Mouse (Mus musculus) limb, embryonic 14.5 days (tissue): ENCODE results near the gene Sec14l1. TPM values are rescaled to one million over a fixed set of nuclear protein-coding genes. Genes with fewer than 3 reads are reported as not detected.

ENCODE experiments used
- ATAC-seq: fragments of 200-750 bp; cut with Nextera tagmentation; 2 replicates; pipeline ENCODE4 v1.8.0; 2017; ENCODE audit warnings: low read depth, moderate number of reproducible peaks, moderate TSS enrichment; ENCODE audit not compliant: low FRiP score
- DNase-seq: peaks from one replicate; pipeline ENCODE4 v3.0.0-alpha.2; 2015; ENCODE audit warnings: low spot score
- H3K27ac ChIP-seq: fragments of 300-500 bp; sonication (generic); replicated peaks from 2 replicates; pipeline ENCODE4 v1.5.1; 2014; ENCODE audit warnings: low read depth, mild to moderate bottlenecking, low read length, moderate library complexity, mixed read lengths
- H3K27me3 ChIP-seq: fragments of 300-500 bp; sonication (generic); 2 replicates; pipeline ENCODE4 v1.6.1; 2014; ENCODE audit warnings: low read length, mixed read lengths; ENCODE audit not compliant: control insufficient read depth, insufficient read depth
- H3K36me3 ChIP-seq: fragments of 300-500 bp; sonication (generic); 2 replicates; pipeline ENCODE4 v1.6.1; 2014; ENCODE audit warnings: mild to moderate bottlenecking, low read length, moderate library complexity, mixed read lengths; ENCODE audit not compliant: control insufficient read depth, insufficient read depth
- H3K4me1 ChIP-seq: fragments of 300-500 bp; sonication (generic); 2 replicates; pipeline ENCODE4 v1.6.1; 2014; ENCODE audit warnings: antibody characterized with exemption, low read length, mixed read lengths; ENCODE audit not compliant: control insufficient read depth, insufficient read depth
- H3K4me2 ChIP-seq: fragments of 300-500 bp; sonication (generic); replicated peaks from 2 replicates; pipeline ENCODE4 v1.6.1; 2014; ENCODE audit warnings: low read depth, mild to moderate bottlenecking, low read length, moderate library complexity; ENCODE audit not compliant: severe bottlenecking
- H3K4me3 ChIP-seq: fragments of 300-500 bp; sonication (generic); replicated peaks from 2 replicates; pipeline ENCODE4 v1.5.1; 2014; ENCODE audit warnings: low read length
- H3K9ac ChIP-seq: fragments of 300-500 bp; sonication (generic); 2 replicates; pipeline ENCODE4 v1.6.1; 2014; ENCODE audit warnings: mild to moderate bottlenecking, low read depth, low read length, moderate library complexity; ENCODE audit not compliant: severe bottlenecking
- H3K9me3 ChIP-seq: fragments of 300-500 bp; sonication (generic); 2 replicates; pipeline ENCODE4 v1.6.1; 2016; ENCODE audit warnings: low read length; ENCODE audit not compliant: control insufficient read depth
- POLR2A ChIP-seq: fragments of 200-500 bp; IDR thresholded peaks from 2 replicates; pipeline ENCODE4 v1.8.0; 2012; ENCODE audit warnings: inconsistent platforms, mild to moderate bottlenecking, moderate library complexity, borderline replicate concordance; ENCODE audit not compliant: insufficient read depth, insufficient read length; ENCODE audit errors: extremely low read depth
- WGBS: fragments of 180-500 bp; shearing (Covaris S2); extraction: QIAGEN DNeasy Blood & Tissue Kit; methylation state at CpG from one replicate; pipeline ENCODE4 v1.1.7; 2014; 5-methylcytosine and 5-hydroxymethylcytosine counted together
- polyA plus RNA-seq, 2 experiments: library from polyadenylated mRNA; depleted of rRNA in 1 of 2; stranded (reverse) in 1 of 2; unstranded in 1 of 2; fragments of >200 nt; fragmentation: Nextera tagmentation in 1 of 2; extraction: Ambion mirVana in 1 of 2; gene quantifications; 2 replicates each; pipeline versions ENCODE4 v1.2.1 to v1.2.3; 2012 to 2014

Gene Sec14l1
- polyA plus RNA-seq, 2 experiments: 38.7 to 72.5 TPM

GRCm38 (mm10) chr11:117089673-117090419, 25.1 kb upstream of the Sec14l1 start:
- TF ChIP-seq POLR2A: no peak
- Histone ChIP-seq H3K9me3 (no peaks in the 10 kb centered on the region), H3K27me3 (no peaks in the 10 kb centered on the region), H3K9ac (no peak overlapping the region), H3K27ac (no peak overlapping the region), H3K4me3 (no peak overlapping the region), H3K4me1 (peaks cover 20% of the 10 kb centered on the region), H3K4me2 (no peak overlapping the region), H3K36me3 (no peaks in the 10 kb centered on the region)
- WGBS: 80% methylated on average over 9 of the region's 9 CpGs
- DNase-seq (no peak), ATAC-seq (no peak)

GRCm38 (mm10) chr11:117091406-117091805, 23.6 kb upstream of the Sec14l1 start:
- no peak for TF ChIP-seq POLR2A
- ATAC-seq (no peak), DNase-seq (no peak)
- Histone ChIP-seq H3K36me3 (no peaks in the 10 kb centered on the region), H3K27ac (0 out of 2 replicates have a peak overlapping the region, but pooled peaks have one; percentile 33), H3K27me3 (no peaks in the 10 kb centered on the region), H3K4me3 (no peak overlapping the region), H3K4me1 (peaks cover 20% of the 10 kb centered on the region), H3K9ac (no peak overlapping the region), H3K4me2 (peak overlapping the region; percentile 42), H3K9me3 (no peaks in the 10 kb centered on the region)
- WGBS: 18% methylated on average over 4 of the region's 4 CpGs

GRCm38 (mm10) chr11:117091845-117092244, 23.1 kb upstream of the Sec14l1 start:
- H3K27ac ChIP-seq: peak overlapping the region; percentile 27; the same call in 1 of the 2 replicates
- H3K36me3 ChIP-seq: no peaks in the 10 kb centered on the region
- DNase-seq (peak; percentile 72), ATAC-seq (peak; percentile 81)
- no peaks in the 10 kb centered on the region for H3K9me3 ChIP-seq
- H3K4me1 ChIP-seq: peaks cover 20% of the 10 kb centered on the region
- no peak for TF ChIP-seq POLR2A
- H3K4me2 ChIP-seq: peak overlapping the region; percentile 42
- H3K9ac ChIP-seq: peak overlapping the region; percentile 28; the same call in 1 of the 2 replicates
- 5% methylated on average over 22 of the region's 22 CpGs for WGBS
- H3K4me3 ChIP-seq: no peak overlapping the region
- no peaks in the 10 kb centered on the region for H3K27me3 ChIP-seq

GRCm38 (mm10) chr11:117092711-117093110, 22.3 kb upstream of the Sec14l1 start:
- no peaks in the 10 kb centered on the region for H3K9me3 ChIP-seq
- peaks cover 20% of the 10 kb centered on the region for H3K4me1 ChIP-seq
- no peaks in the 10 kb centered on the region for H3K27me3 ChIP-seq
- H3K36me3 ChIP-seq: no peaks in the 10 kb centered on the region
- no peak overlapping the region for H3K4me2 ChIP-seq
- H3K9ac ChIP-seq: no peak overlapping the region
- no peak overlapping the region for H3K4me3 ChIP-seq
- H3K27ac ChIP-seq: no peak overlapping the region
- 38% methylated on average over 8 of the region's 8 CpGs for WGBS
- no peak for ATAC-seq
- no peak for DNase-seq
- TF ChIP-seq POLR2A: no peak

GRCm38 (mm10) chr11:117093900-117094552, 20.9 kb upstream of the Sec14l1 start:
- no peaks in the 10 kb centered on the region for H3K36me3 ChIP-seq
- no peaks in the 10 kb centered on the region for H3K9me3 ChIP-seq
- H3K27me3 ChIP-seq: no peaks in the 10 kb centered on the region
- H3K4me1 ChIP-seq: peaks cover 20% of the 10 kb centered on the region
- DNase-seq (peak; percentile 37), ATAC-seq (no peak)
- no peak overlapping the region for H3K27ac ChIP-seq
- no peak overlapping the region for H3K4me3 ChIP-seq
- H3K9ac ChIP-seq: no peak overlapping the region
- 78% methylated on average over 5 of the region's 5 CpGs for WGBS
- no peak overlapping the region for H3K4me2 ChIP-seq
- TF ChIP-seq POLR2A: no peak
